Mouse (Mus musculus): ENCODE measurements around the gene Cdt1.

The Cdt1 gene

GRCm38 (mm10) chr8:122574264-122574663, 6.4 kb downstream of the Cdt1 start:
- no peak for DNase-seq (ENCODE audit: low spot score in 2 of 2)

GRCm38 (mm10) chr8:122574667-122575251, 6.9 kb downstream of the Cdt1 start:
- DNase-seq (ENCODE audit: low spot score in 2 of 2) = no peak

GRCm38 (mm10) chr8:122575286-122575685, 7.5 kb downstream of the Cdt1 start:
- DNase-seq (ENCODE audit: low spot score in 2 of 2) = no peak

GRCm38 (mm10) chr8:122575735-122576647, 8.2 kb downstream of the Cdt1 start:
- peak in 1 of 2 experiments; percentile 14 for DNase-seq (ENCODE audit: low spot score in 2 of 2)

GRCm38 (mm10) chr8:122576648-122577022, 8.8 kb downstream of the Cdt1 start, which contains the start of gene Aprt:
TSS of gene Aprt (minus strand) at chr8:122576909.
- DNase-seq (ENCODE audit: low spot score in 2 of 2) = peak; percentile 91 to 93

GRCm38 (mm10) chr8:122577116-122577515, 9.3 kb downstream of the Cdt1 start:
- no peak for DNase-seq (ENCODE audit: low spot score in 2 of 2)

GRCm38 (mm10) chr8:122579196-122579595, 11.4 kb downstream of the Cdt1 start:
- no peak for DNase-seq (ENCODE audit: low spot score in 2 of 2)

GRCm38 (mm10) chr8:122580926-122581325, 13.1 kb downstream of the Cdt1 start:
- no peak for DNase-seq (ENCODE audit: low spot score in 2 of 2)

- no peak for DNase-seq (ENCODE audit: low spot score in 2 of 2)
These were observed 17.2 kb downstream of the Cdt1 start for GRCm38 (mm10) chr8:122584981-122585380.

- no peak for DNase-seq (ENCODE audit: low spot score in 2 of 2)
These were observed 17.6 kb downstream of the Cdt1 start for GRCm38 (mm10) chr8:122585411-122585891.

GRCm38 (mm10) chr8:122586171-122586570, 18.4 kb downstream of the Cdt1 start:
- DNase-seq (ENCODE audit: low spot score in 2 of 2) = no peak

- DNase-seq (ENCODE audit: low spot score in 2 of 2) = no peak
These were observed 18.9 kb downstream of the Cdt1 start for GRCm38 (mm10) chr8:122586749-122587148.

- no peak for DNase-seq (ENCODE audit: low spot score in 2 of 2)
These were observed 25.4 kb downstream of the Cdt1 start for GRCm38 (mm10) chr8:122593240-122593639.

- DNase-seq (ENCODE audit: low spot score in 2 of 2) = no peak
These were observed 26.1 kb downstream of the Cdt1 start for GRCm38 (mm10) chr8:122593783-122594507.

- no peak for DNase-seq (ENCODE audit: low spot score in 2 of 2)
These were observed 28.2 kb downstream of the Cdt1 start for GRCm38 (mm10) chr8:122596031-122596430.

- DNase-seq (ENCODE audit: low spot score in 2 of 2) = no peak
These were observed 32.9 kb downstream of the Cdt1 start for GRCm38 (mm10) chr8:122600666-122601065.

GRCm38 (mm10) chr8:122604640-122605039, 36.8 kb downstream of the Cdt1 start:
- DNase-seq (ENCODE audit: low spot score in 2 of 2) = no peak

GRCm38 (mm10) chr8:122605367-122605766, 37.6 kb downstream of the Cdt1 start:
- peak in 1 of 2 experiments; percentile 20 for DNase-seq (ENCODE audit: low spot score in 2 of 2)

GRCm38 (mm10) chr8:122606810-122607209, 39.0 kb downstream of the Cdt1 start:
- DNase-seq (ENCODE audit: low spot score in 2 of 2) = no peak

GRCm38 (mm10) chr8:122610209-122610608, 42.4 kb downstream of the Cdt1 start:
- no peak for DNase-seq (ENCODE audit: low spot score in 2 of 2)

- DNase-seq (ENCODE audit: low spot score in 2 of 2) = no peak
These were observed 42.9 kb downstream of the Cdt1 start for GRCm38 (mm10) chr8:122610612-122611277.

Data from frontal cortex, postnatal 36 days (tissue).